Mouse (Mus musculus): ENCODE measurements around the gene Ablim1.

The Ablim1 gene

DNA sequence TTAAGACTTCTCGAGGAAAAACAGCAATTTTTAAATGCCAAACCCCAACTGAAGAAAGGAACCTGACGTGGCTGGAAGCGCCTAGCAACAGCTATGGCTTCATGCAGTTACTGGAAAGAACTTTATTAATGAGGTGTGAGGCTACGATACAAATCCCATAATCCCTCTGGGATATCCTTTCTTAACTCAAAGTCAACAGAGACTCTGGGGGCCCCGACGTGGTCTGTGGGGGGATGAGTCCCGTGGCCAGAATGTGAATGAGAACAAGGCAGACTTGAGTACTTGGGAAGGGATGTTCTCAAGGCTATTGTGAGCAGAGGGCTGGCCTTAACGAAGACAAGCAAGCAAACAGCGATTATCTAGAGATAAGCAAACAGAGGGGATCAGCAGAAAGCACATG, 58.1 kb downstream of the Ablim1 start:
- no peak for DNase-seq (ENCODE audit: low spot score)

DNA sequence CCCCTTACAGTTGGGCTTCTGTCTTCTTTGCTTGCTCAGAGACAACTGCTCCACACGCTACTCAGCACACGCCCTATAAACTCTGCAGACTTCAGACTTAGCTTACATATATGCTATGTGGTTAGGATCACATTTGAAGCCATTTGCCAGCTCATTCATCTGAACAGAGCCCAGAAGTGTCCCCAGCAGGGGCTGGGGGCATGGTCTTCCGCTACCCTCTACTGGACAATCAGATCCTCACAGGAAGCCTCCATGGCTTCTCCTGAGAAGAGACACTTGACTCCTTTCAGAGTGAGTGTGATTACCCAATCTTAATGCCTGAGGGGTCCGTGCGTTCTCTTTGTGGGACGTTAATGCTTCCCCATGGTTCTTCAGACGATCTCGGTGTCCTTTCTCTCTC, 59.6 kb downstream of the Ablim1 start:
- no peak for DNase-seq (ENCODE audit: low spot score)

DNA sequence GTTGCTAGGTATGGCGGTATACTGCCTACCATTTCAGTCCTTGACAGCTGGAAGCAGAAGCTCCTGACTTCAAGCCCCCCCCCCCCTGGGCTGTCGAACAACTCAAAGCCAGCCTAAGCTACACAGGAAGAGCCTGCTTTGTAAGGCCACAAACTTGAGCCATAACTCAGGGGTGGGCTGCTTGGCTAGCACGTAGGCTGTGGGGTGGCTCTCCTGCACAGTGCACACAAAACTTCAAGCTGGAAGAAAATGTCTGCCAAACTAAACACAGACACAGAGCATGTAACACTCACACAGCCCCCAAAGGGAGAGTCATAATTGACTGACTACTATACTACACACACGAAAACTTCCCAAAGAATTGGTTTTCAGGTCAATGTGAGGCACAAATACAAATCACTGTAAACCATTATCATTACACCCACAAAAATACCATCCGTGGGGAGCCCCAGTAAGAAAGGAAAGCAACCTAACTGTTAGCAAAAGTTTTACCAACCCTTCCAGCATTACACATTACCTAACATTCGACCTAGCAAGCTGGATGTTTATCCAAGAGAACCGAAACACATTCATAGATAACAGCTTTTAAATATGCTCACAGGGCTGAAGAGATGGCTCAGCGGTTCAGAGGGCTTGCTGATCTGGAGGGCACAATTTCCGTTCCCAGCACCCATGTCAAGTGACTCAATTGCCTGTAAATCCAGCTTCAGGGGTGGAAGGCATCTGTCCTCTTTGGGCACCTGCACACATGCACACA, 61.8 kb downstream of the Ablim1 start:
- no peak for DNase-seq (ENCODE audit: low spot score)

DNA sequence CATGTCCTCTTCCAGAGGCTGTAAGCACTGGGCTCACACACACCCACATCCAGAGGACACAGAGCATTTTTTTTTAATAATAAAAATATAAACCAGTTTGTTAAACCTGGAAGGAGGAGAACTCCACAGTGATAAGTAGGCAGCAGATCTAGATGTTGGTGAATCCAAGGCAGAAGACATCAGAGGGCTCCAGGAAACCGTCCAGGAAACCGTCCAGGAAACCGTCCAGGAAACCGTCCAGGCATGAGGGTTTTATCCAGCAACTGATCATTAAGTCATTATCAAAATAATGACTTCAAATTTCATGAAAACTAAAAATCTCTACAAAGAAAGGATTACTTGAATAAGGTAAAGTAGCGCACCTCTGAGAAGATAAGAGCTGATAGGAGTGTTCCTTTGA, 65.9 kb downstream of the Ablim1 start:
- DNase-seq (ENCODE audit: low spot score): no peak

DNA sequence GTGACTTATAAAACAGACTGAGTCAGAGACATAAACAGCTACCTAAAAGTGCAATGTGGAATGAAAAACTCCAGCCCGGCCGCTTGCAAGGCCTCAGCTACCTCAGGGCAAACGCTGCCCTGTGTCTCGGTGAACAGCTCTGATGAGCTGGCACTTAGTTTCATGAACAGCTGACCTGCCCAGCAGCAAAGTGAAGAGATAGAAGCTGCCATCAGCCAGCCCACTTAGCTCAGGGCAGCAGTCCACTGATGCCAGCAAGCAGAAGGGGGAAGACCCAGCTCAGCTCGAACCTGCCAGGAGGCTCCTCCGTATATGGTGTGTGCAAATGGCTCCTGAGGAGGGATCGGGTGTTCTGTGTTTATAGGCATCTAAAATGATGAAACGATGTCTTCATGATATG, 67.5 kb downstream of the Ablim1 start:
- DNase-seq (ENCODE audit: low spot score): no peak

DNA sequence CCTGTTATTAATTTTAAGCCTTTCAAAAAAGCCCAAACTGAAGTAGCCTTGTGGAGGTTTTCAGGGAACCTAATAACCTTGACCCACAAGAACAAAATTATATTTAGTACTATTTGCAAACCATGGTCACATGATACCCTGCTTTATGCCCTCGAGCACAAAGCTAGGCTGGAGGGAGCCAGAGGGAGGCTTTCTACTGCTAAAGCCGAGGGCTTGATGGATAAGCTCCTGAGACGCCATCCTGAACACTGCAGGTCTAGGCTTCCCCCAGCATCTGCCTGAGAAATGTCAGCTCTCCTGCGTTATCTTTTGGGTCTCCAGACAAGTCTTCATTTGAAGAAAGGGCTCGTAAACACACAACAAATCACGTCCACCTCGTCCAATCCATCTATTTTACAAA, 70.4 kb downstream of the Ablim1 start:
- DNase-seq (ENCODE audit: low spot score): no peak

DNA sequence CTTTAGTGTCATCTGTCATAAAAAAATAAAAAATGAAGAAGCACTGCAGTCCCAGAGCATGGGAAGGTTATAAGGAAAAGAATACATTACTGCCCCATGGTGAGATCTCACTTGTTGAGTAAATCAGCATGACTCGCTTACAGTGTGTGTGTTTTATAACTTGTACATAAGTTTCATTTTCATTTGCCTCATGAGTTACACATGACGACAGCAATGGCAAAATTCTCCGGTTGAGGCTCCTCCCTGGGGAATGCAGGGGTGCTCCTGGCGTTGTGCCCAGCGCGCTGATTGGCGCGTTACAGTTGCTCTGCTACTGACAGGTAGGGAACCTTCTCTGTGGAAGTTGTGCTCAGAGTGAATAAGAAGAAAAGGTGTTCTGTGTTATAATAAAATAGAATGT, 71.1 kb downstream of the Ablim1 start:
- no peak for DNase-seq (ENCODE audit: low spot score)

DNA sequence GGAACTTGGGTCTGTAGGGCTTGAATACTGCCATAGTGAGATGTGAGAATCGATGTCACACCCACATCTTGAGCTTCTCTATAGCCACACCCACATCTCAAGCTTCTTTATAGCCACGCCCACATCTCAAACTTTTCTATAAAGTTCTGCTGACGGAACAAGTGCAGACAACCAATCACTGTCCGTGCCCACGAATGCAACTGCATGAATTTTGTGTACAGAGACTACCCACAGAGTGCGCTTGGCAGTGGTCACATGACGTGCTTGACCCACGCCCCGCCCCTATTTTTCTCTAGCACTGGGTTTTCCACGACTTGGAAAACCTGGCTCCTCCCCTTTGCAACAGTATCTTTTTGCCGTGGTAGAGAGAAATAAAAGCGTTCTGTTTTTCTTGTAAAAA, 71.5 kb downstream of the Ablim1 start:
- DNase-seq (ENCODE audit: low spot score): no peak

DNA sequence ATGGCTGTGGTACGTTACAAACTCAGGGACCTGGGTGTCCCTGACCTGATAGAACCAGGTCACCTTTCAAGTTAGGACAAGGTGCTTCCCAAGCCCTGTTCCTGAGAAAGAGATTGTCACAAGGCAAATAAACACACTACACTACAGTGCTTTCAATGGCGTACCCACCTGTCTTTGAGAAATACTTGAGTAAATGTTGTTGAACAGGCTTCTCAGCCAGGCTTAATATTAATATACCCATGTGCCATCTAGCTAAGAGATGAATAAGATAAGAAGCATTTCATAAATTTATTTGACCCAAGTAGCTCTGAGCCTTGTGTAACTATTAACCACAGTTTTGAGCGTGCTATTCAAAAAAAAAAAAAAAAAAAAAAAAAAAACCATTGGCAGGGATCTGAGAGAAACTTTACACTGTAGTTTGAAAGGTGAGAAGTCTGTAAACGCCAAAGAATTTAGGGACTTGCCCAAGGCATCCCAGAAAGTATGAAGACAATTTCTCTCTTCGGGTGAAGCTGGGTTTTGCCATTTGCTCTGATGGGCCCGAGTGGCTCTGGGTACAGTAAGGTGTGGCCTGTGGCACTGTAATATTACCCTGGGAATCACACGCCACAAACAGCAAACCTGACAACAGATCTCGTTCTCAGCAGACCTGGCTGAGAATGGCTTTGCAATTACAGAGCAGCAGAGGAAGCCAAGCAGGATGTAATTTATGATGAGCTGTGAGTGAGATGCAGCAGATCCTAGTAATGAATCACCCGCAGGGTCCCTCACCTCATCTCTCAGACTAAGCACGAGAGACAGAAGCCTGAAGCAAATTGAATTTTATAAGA, 73.1 kb downstream of the Ablim1 start:
- DNase-seq (ENCODE audit: low spot score): no peak

DNA sequence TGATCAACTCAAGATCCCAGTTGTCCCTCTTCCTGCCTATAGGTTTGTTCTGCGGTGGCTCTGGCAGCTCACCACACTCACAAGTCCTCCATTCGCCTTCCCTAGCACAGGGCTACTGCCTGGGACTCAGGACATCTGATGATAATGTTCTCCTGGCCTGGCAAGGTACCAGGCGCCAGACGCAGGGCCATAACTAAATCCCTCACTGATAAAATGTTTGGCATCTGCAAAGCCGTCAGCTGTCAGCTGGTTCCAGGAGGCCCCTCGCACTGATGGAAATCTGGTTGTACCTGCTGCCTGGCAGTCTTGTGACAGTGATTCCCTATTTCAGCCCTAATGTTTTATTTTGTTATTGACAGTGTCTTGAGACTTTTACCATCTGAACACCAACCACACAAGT, 74.5 kb downstream of the Ablim1 start:
- no peak for DNase-seq (ENCODE audit: low spot score)

DNA sequence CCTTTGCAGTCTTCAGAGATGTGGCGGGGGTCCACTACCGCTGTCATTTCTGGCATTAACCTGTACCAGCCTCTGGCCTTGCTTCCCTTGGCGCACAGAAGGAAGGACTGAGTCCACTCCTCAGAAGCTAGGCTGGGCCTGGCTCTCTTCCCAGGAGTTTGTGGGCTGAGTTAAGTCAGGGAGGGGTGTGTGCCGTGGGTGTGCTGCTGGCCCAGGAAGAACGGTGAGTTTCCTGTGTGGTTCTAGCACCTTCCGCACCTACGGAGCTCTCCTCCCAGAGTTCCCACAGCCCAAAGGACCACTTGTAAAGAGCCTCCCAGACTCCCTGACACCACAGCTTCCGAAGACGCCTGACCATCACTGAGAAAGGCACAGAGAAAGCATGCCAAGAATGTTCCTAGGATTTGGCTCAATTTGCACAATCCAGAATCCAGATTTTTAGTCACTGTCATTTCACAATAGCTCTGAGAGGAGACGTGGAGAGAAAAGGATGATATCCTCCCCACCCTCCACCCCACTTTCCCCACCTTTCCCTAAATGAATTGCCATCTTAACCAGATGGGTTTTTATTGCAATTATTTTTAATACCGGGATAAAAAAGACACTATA, 75.4 kb downstream of the Ablim1 start:
- DNase-seq (ENCODE audit: low spot score): no peak

DNA sequence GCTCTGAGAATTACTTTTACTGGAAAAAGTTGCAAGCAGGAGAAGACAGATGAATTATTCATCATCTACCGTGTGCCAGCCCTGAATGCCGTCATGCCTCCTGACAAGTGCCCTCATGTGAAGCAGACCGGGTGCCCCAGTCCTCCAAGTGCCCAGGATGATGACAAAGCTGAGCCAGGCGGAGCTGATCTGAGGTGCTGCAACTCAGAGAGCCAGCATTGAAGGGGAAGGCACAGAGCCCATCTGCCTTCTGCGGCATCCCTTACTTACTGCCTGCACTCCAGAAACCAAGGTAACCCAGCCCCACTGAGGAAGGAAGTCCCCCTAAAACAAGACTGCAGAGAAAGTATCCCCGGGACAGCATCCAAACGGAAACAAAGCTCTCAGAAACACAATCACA, 76.3 kb downstream of the Ablim1 start:
- DNase-seq (ENCODE audit: low spot score): no peak

DNA sequence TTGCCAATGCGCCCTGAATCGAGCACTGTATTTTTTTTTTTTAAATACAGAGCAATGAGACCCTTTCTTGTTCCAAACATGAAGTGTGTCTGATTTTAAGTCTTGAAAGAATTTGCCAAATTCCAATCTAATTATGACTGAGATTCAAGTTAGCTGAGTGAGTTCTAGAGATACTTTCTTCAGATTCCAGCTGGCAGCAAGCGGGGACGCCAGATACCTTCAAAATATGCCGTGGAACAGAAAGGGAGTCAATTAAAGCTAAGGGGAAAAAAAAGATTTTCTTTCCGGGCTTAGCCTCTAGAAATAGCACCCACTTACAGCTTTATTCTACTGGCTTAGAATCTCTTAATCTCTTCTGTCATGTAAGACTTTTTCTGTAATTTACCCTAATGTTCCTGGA, 77.2 kb downstream of the Ablim1 start:
- no peak for DNase-seq (ENCODE audit: low spot score)

DNA sequence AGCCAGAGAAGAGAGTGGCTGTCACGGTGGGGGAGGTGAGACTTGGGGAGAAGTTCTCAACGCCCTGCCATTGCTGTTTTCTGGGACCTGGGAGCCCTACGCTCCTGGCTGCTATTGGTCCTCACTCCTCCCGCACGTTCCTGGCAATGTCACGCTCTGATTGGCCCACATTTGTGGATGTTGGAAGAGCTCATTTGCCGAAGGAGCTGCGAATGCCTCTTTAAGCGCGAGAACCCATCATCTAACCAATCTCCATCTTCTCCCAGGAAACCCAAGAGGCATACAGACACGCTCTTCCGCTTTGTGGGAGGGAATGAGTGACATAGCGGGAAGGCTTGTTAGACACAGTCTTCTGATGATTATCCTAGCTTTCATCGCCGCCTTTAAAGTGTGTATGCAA, 78.1 kb downstream of the Ablim1 start:
- DNase-seq (ENCODE audit: low spot score): no peak

DNA sequence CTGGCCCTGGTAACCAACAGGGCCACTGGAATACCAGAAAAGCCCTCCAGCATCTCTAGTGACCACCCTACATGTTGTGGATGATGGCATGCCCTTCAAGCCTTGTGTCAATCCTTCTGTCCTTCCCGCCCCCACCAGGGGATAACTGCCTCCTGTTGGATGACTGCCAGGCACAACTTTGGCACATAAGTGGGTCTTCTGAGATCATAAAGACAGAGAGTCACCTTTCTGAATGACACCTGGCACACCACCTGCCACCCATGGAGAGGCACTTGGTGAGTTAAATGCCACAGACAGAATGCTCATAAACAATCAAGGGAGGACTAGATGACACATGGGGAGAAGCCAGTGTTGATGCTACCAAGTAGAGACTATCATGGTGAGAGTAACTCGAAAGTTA, 78.8 kb downstream of the Ablim1 start:
- DNase-seq (ENCODE audit: low spot score): no peak

DNA sequence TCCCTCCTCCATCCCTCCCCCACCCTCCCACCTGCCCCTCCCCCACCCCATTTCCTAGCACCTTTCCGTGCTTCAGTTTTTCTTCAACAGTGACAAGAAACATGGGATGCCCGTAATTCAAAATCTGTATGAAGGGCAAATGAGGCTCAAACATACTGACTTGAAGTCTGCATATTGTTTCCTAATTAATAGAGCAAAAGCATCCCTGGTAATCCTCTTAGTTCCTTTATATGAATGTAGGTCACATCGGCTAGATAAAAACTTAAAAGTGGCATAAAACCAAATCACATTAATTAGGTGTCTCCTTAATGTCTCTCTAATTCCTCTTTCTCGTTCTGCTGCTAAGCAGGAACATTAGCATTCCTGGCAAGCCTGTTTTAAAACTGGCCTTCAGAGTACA, 83.7 kb downstream of the Ablim1 start:
- DNase-seq (ENCODE audit: low spot score): no peak

DNA sequence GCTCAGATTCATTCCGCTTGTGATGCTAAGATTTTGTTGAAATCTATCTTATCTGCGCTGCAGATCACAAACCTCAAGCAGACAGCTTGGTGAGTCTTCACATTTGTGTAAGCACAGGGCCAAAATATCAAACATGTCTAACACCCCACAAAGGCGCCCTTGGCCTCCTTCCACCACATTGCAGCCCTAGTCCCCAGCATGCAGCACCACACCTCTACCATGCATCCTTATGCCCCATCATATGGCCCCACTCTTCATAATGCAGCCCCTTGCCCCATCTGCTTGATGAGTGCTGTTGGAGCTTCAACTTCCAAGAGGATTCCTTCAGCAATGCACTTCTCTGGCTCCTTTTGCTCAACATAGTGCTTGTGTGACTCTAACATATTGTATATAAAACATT, 85.6 kb downstream of the Ablim1 start:
- no peak for DNase-seq (ENCODE audit: low spot score)

DNA sequence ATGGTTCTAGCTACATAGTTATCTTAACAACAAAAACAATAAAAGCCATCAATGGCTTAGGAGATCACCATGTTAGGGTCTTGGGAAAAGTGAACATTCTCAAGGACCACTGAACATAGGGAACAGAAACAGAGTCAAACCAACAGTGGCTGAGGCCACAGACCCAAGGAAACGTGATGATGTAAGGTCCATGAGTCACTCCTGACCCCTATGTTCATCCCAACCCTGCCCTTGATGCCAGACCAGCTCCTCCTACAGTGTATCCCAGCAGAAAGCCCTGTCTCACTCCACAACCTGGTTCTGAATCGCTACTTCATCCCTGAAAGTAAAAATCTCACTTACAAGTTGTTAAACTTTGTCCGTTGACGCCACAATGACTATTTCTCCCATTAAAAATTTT, 86.1 kb downstream of the Ablim1 start:
- no peak for DNase-seq (ENCODE audit: low spot score)

DNA sequence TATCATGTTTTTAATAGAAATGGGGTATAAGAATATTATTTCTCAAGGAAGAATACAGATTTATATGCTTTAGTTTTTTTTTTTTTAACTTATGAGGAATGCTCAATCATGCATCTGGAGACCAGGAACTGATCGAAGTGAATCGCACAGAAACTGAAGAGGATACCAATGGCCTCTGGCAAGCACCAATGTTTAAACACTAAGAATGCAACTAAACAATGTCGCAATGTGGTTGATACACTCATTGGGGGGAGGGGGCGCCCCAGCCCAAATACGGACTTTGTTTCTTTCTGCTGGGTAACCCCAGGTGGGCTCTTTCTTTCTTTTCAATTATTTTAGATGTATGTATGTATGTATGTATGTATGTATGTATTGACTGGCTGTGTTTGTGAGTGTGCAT, 90.3 kb downstream of the Ablim1 start:
- no peak for DNase-seq (ENCODE audit: low spot score)

DNA sequence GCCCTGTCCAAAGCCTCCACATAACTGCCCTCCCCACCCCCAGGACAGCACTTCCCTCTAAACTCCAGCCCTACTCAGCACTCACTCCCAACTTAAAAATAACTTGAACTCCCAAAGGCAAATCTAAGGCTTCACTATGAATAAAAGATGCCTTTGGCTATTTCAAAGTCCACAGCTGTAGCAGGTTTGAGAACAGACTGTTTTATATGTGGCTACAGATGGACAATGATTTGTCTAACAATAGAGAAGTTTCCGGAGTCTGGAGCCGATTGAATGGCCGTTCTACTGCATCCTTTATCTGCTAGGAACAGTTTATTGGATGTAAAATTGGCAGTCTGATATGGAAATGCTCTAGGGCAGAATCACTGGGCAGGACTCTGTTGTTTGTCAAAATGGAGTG, 91.0 kb downstream of the Ablim1 start:
- DNase-seq (ENCODE audit: low spot score): no peak

DNA sequence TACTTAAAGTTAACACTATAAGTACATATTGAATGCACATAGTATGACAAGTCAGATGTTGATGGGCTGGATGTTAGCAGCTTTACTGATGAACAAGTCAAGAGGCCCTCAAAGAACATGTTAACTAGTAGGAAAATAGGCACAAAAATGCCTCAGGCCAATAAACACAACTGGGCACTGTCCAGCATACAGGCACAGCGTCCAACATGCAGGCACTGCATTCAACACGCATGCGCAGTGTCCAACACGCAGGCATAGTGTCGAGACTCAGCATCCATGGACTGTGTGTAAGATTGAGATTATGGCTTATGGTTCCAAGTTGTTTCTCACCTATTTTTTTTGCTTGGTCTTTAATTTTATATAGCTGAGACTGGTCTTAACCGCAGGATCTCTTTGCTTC, 92.1 kb downstream of the Ablim1 start:
- no peak for DNase-seq (ENCODE audit: low spot score)

DNA sequence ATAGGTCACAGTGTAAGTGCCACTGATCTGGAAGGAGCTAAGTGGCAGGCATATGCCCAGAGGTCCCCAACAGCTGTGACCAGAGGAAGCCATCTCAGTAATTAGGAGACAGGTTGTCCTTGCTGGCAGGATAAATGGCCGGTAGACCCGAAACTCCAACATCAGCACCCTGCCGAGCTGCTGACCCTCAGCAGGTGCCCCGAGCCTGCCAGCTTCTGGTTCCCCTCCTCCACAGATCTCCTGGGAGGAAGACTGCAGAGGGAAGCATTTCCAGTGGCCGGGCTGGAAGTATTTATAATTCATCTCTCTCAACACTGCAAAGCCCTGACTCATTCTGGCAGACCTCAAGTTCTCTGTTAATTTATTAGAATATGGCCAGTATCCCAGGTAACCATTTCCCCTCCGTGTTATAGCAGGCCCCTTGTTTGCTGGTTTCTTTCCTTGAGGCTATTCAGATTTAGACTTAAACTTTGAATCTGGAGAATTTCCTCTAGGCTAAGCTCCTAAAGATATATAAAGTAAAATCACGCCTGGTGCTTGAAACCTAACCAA, 93.0 kb downstream of the Ablim1 start:
- no peak for DNase-seq (ENCODE audit: low spot score)

DNA sequence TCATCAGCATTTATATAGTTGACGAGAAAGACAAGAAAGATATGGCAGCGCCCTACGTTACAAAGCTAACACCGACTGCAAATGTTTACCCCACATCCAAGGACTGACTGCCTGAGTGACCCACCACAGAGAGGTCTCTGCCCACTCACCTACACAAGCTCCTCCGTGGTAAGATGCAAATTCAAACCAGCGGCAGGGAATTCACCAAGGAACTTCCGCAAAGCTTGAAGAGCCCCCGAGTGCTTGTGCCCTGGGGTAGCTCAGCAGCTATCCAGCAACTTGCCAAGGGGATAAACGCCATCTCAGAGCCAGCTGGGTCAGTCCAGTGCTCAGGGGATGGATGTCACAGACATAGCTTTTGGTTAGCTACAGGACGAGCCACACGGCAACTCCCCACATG, 95.0 kb downstream of the Ablim1 start:
- DNase-seq (ENCODE audit: low spot score): no peak

All from embryo, embryonic 10 days (tissue).